Mouse (Mus musculus): ENCODE results near the gene Akap6. TPM values are rescaled to one million over a fixed set of nuclear protein-coding genes. Genes with fewer than 3 reads are reported as not detected.

The Akap6 gene
- polyA plus RNA-seq, 1 experiment from 2014 or later: 15.3 TPM

DNA sequence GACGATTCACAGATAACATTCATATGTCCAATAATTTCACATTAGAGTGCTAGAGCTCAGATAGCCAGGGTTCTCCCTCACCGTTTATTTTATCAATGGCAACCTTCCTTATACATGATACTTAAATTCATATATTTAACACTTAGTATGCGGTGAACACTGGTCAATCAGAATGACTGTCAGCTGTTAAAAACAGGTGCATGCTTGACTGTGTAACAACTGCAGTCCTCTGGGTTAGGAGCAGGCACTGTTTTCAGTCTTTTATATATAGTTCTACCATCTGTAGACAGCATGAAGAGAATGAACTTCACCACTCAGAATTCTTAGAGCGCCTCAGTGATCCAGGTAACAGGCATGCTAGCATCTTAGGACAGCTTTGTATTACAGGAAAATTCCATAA, 158.1 kb downstream of the Akap6 start:
- Histone ChIP-seq H3K36me3 (ENCODE audit: poor library complexity, severe bottlenecking) (no peaks in the 10 kb centered on the region), H3K4me2 (no peak overlapping the region), H3K9me3 (replicated peaks) (no peaks in the 10 kb centered on the region), H3K27ac (no peak overlapping the region), H3K4me3 (no peak overlapping the region), H3K27me3 (no peaks in the 10 kb centered on the region), H3K4me1 (0 out of 2 replicates have a peak, but pooled peaks cover 5% of the 10 kb centered on the region), H3K9ac (no peak overlapping the region)
- no peak for ATAC-seq
- 93% methylated on average over 4 of the region's 4 CpGs for WGBS

DNA sequence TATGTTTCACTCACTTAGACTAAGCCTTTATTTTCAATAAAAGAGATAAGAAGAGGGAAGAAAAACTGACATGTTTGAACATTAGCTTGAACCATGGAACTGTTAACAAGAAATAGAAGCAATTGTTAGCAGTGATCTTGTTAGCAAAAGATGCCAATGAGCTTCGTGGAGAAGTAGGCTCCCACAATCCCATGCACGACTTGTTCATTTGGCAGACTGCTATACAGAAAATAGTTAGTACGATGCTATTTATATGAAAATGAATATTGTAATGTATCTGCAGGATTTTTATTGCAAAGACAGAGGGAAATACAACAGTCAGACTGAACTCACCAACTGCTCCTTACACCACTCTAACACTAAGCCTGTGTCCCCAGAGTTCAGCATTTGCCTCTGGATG, 162.7 kb downstream of the Akap6 start:
- WGBS: 74% methylated on average over 3 of the region's 3 CpGs
- no peak overlapping the region for H3K4me3 ChIP-seq
- H3K27ac ChIP-seq: no peak overlapping the region
- H3K36me3 ChIP-seq (ENCODE audit: poor library complexity, severe bottlenecking): peaks cover 4% of the 10 kb centered on the region; the same call in 1 of the 2 replicates
- no peak overlapping the region for H3K4me2 ChIP-seq
- no peak overlapping the region for H3K9ac ChIP-seq
- H3K4me1 ChIP-seq: no peaks in the 10 kb centered on the region
- no peaks in the 10 kb centered on the region for H3K27me3 ChIP-seq
- no peak for ATAC-seq
- peaks cover 6% of the 10 kb centered on the region; the same call in 1 of the 2 replicates for H3K9me3 ChIP-seq (replicated peaks)

DNA sequence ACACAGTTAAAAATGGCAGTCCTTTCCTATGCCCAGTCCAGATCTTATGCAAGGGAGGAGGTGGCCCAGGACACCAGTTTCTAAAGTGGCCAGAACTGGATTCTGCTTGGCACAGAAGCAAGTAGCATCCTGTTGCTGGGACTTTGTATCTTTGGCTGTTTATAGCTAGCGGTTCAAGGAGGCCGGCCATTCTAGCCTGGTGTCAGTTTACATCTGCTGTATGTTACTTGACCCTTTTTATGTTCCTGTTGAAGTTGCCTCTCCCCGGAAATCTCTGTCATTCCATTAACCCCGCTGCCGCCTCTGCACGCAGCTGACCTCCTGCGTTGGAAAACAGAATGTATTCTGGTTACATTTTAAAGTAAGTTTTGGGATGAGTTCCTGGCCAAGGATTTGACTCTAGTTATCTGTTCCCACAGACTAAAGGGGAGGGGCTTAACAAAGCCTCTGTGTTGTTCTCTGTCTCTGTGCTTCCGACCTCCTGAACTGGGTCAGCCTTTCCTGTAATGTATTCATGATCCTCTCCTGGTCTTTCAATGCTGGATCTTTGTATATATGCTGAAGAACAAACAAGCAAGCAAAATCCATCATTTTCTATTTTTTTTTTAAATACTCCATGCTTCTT, 168.9 kb downstream of the Akap6 start:
- no peak for ATAC-seq
- no peaks in the 10 kb centered on the region for H3K27me3 ChIP-seq
- WGBS: 57% methylated on average over 8 of the region's 8 CpGs

DNA sequence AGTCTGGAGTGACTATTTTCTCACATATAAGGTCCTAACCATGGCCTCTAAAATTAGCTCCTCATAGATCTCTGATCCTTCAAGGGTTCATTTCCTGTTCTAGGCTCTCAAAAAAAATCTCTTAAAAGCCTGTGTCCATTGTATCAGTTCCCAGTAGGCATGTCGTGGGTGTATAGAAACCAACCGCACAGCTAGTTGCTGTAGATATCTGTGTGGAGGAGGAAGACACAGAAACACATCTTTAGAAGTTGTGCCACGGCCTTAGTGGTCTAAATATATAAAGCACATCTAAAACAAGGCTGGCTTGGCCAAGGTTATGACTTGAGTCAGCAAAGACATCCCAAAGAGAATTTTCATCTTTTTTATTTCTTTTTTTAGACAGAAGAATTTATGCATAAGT, 172.4 kb downstream of the Akap6 start:
- H3K27ac ChIP-seq: no peak overlapping the region
- H3K9me3 ChIP-seq (replicated peaks): no peaks in the 10 kb centered on the region
- H3K9ac ChIP-seq: no peak overlapping the region
- WGBS: 91% methylated on average over 3 of the region's 3 CpGs
- ATAC-seq: no peak
- H3K4me3 ChIP-seq: no peak overlapping the region
- no peaks in the 10 kb centered on the region for H3K36me3 ChIP-seq (ENCODE audit: poor library complexity, severe bottlenecking)
- no peaks in the 10 kb centered on the region for H3K27me3 ChIP-seq
- H3K4me2 ChIP-seq: no peak overlapping the region
- peaks cover 14% of the 10 kb centered on the region; the same call in 1 of the 2 replicates for H3K4me1 ChIP-seq

More for the DNA sequence above, 168.9 kb downstream of the Akap6 start:
- H3K4me2 ChIP-seq: no peak overlapping the region
- H3K9ac ChIP-seq: no peak overlapping the region
- H3K4me3 ChIP-seq: no peak overlapping the region
- 0 out of 2 replicates have a peak, but pooled peaks cover 2% of the 10 kb centered on the region for H3K4me1 ChIP-seq
- no peak overlapping the region for H3K27ac ChIP-seq
- peaks cover 4% of the 10 kb centered on the region; the same call in 1 of the 2 replicates for H3K36me3 ChIP-seq (ENCODE audit: poor library complexity, severe bottlenecking)
- peaks cover 6% of the 10 kb centered on the region; the same call in 1 of the 2 replicates for H3K9me3 ChIP-seq (replicated peaks)

DNA sequence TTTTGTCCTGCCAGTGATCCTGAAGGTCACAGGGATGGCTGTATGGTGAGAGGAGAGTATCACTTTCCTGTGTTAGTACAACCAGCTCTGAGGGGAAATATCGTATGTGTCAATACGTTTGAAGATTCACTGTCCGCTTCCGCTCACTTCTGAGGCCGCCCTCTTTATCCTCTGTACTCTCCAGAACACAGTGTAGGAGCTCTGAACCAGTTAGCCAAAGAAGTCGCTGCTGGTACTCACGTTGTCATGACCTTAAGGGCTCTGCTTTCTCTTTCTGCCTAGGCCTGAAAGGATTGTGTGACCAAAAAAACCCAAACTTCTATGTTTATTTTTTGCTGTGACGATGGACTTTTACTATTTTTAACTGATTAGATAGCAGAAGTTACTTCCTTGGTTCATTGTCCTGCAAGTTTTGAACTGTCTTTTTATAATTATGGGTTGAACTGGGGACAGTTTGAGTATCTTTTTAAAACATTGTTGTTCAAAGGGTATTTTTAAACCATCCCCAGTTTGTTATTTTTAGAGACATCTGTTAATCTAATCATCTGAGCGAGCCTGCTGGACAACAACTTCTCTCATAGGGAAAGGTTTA, 175.2 kb downstream of the Akap6 start:
- ATAC-seq: no peak
- no peaks in the 10 kb centered on the region for H3K27me3 ChIP-seq
- peaks cover 17% of the 10 kb centered on the region; the same call in 1 of the 2 replicates for H3K4me1 ChIP-seq
- no peaks in the 10 kb centered on the region for H3K36me3 ChIP-seq (ENCODE audit: poor library complexity, severe bottlenecking)
- H3K27ac ChIP-seq: no peak overlapping the region
- no peak overlapping the region for H3K4me3 ChIP-seq
- 93% methylated on average over 9 of the region's 9 CpGs for WGBS
- no peak overlapping the region for H3K4me2 ChIP-seq
- no peak overlapping the region for H3K9ac ChIP-seq
- H3K9me3 ChIP-seq (replicated peaks): no peaks in the 10 kb centered on the region

DNA sequence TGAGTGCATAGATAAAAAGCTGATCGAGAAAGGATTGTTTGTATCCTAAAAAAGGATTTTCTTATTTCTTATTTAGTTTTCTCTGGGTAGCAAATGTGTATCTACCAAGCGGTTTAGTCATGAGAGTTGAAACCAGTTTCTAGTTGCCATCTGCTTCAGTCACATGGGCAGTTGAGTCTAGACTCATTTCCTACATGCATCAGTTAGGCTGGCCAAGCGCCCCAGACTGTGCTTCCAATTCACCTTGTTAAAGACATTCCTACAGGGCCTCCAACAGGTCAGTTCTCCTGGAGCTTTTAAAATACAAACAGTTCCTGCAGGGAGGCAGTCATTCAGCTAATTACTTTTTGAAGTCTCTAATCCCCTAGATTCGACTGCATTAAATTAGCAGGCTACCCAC, 176.9 kb downstream of the Akap6 start:
- Histone ChIP-seq H3K27ac (no peak overlapping the region), H3K9me3 (replicated peaks) (no peaks in the 10 kb centered on the region), H3K9ac (no peak overlapping the region), H3K4me1 (peaks cover 18% of the 10 kb centered on the region; the same call in 1 of the 2 replicates), H3K27me3 (no peaks in the 10 kb centered on the region), H3K36me3 (ENCODE audit: poor library complexity, severe bottlenecking) (peaks cover 6% of the 10 kb centered on the region), H3K4me3 (no peak overlapping the region), H3K4me2 (no peak overlapping the region)
- 32% methylated on average over 4 of the region's 4 CpGs for WGBS
- no peak for ATAC-seq

DNA sequence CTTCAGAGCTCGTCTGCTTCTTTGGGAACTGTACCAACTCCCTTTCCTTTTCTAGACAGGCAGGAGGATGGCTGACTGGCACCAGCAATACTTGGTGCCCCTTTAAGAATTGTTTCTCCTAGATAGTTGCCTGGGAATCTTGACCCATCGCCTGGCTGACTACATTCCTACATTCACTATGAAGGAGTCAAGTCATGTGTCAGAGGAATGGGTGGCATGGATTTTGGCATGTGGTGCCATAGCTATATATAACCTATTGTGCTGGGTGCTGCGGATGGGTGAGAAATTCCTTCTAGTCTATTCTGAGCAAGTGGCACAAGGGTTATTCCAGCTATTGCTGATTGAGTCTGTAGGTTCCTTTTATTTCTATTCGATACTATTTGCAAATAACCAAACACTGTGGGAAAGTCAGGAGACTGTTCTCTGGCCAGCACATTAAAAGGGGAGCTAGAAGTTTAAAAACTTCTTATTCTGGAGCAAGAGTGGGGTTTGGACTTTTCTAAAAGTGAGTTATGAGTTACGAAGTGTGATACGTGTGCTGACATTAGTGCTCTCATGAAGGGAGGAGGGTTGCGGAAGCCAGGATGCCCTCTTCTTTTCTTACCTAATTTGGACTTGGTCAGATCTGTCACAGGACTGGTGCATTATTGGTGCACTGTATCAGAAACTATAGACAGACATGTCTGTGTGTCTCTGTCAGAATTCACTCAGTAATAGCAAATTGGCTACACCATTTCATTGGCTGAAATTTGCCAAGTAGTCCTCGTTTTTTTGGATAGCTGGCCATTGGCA, 178.0 kb downstream of the Akap6 start:
- Histone ChIP-seq H3K9ac (no peak overlapping the region), H3K4me2 (no peak overlapping the region)
- WGBS: 79% methylated on average over 8 of the region's 8 CpGs

DNA sequence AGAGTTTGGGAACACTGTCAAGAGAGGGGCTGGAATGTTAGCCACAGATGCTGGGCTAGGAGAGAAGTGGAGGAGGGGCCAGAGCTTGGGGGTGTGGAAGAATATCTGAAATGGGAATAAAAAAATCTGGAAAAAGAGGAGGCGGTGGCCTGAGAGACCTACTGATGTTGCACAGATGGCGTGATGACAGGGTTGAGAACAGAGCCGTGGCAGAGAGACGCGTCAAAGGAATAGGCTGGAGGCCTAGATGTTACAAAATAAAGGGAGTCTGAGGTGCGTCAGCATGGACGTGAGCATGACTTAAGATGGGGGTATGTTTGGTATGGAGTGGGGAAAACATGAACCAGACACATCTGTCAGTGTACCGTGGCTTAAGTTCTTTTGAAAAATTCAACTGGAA, 180.1 kb downstream of the Akap6 start:
- no peak overlapping the region for H3K27ac ChIP-seq
- H3K9me3 ChIP-seq (replicated peaks): no peaks in the 10 kb centered on the region
- ATAC-seq: no peak
- H3K4me1 ChIP-seq: peaks cover 18% of the 10 kb centered on the region; the same call in 1 of the 2 replicates
- H3K4me3 ChIP-seq: no peak overlapping the region
- H3K36me3 ChIP-seq (ENCODE audit: poor library complexity, severe bottlenecking): peaks cover 11% of the 10 kb centered on the region
- H3K27me3 ChIP-seq: no peaks in the 10 kb centered on the region
- 94% methylated on average over 8 of the region's 8 CpGs for whole genome bisulfite sequencing
- H3K9ac ChIP-seq: no peak overlapping the region
- no peak overlapping the region for H3K4me2 ChIP-seq

More for the DNA sequence above, 178.0 kb downstream of the Akap6 start:
- no peaks in the 10 kb centered on the region for H3K9me3 ChIP-seq (replicated peaks)
- H3K4me1 ChIP-seq: peaks cover 18% of the 10 kb centered on the region; the same call in 1 of the 2 replicates
- no peaks in the 10 kb centered on the region for H3K27me3 ChIP-seq
- no peak overlapping the region for H3K27ac ChIP-seq
- ATAC-seq: no peak
- peaks cover 11% of the 10 kb centered on the region for H3K36me3 ChIP-seq (ENCODE audit: poor library complexity, severe bottlenecking)
- no peak overlapping the region for H3K4me3 ChIP-seq

DNA sequence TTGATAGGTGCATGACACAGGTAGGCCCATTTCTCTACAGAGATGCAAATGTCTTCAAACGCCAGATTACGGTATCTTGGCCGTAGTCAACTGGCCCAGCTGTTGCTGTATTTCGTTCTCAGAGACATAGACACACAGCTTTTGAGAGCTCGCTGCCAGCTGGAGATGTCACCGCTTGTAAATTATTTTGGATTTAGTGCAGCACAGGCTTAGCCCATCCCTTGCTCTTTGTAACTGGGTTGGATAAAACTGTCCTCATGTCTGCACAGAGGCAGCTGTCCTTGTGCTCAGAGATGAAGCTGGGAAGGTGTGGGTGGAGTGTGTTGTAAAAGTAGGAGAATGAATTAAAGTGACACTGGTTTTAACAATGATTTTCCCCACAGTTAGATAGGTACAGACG, 193.3 kb downstream of the Akap6 start:
- Histone ChIP-seq H3K4me2 (no peak overlapping the region), H3K27me3 (no peaks in the 10 kb centered on the region), H3K4me3 (no peak overlapping the region), H3K36me3 (ENCODE audit: poor library complexity, severe bottlenecking) (peaks cover 7% of the 10 kb centered on the region), H3K4me1 (peaks cover 2% of the 10 kb centered on the region; the same call in 1 of the 2 replicates), H3K27ac (no peak overlapping the region), H3K9ac (no peak overlapping the region), H3K9me3 (replicated peaks) (no peaks in the 10 kb centered on the region)
- ATAC-seq: no peak
- 93% methylated on average over 7 of the region's 7 CpGs for WGBS

DNA sequence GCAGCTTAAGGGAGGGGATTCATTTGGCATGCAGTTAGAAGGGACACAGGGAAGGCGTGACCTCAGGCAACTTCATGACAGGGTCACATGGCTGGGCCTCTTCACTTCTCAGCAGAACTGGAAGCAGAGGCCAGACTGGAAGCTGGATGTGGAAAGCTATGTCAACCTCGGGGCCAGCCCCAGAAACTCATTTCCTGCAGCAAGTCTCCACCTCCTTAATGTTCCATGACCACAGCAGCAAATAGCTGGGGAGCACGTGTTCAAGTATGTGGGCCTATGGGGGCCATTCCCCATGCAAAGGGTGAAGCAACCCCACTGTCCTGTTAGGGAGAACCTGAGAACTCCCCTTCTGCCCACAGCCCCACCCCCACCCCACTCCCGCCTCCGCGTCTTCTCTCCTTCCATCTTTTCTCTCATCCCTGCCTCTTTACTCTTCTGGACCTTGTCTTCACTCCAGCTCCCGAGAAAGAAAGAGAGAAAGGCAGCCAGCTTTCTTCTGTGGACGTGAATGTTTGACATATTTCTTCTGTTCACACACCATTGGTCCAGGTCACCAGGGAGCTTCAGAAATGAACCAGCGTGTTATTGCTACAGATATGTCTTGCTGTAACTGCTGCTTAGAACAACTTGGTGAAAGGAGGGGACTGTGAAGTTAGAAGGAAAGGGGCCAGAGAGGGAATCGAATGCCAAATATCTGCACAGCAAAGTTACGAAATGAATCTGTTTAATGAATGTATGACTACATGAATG, 194.6 kb downstream of the Akap6 start:
- Histone ChIP-seq H3K4me2 (no peak overlapping the region), H3K4me3 (no peak overlapping the region), H3K4me1 (peaks cover 2% of the 10 kb centered on the region; the same call in 1 of the 2 replicates), H3K27me3 (no peaks in the 10 kb centered on the region), H3K9me3 (replicated peaks) (no peaks in the 10 kb centered on the region), H3K9ac (no peak overlapping the region), H3K27ac (no peak overlapping the region), H3K36me3 (ENCODE audit: poor library complexity, severe bottlenecking) (no peaks in the 10 kb centered on the region)
- WGBS: 88% methylated on average over 11 of the region's 11 CpGs
- no peak for ATAC-seq

DNA sequence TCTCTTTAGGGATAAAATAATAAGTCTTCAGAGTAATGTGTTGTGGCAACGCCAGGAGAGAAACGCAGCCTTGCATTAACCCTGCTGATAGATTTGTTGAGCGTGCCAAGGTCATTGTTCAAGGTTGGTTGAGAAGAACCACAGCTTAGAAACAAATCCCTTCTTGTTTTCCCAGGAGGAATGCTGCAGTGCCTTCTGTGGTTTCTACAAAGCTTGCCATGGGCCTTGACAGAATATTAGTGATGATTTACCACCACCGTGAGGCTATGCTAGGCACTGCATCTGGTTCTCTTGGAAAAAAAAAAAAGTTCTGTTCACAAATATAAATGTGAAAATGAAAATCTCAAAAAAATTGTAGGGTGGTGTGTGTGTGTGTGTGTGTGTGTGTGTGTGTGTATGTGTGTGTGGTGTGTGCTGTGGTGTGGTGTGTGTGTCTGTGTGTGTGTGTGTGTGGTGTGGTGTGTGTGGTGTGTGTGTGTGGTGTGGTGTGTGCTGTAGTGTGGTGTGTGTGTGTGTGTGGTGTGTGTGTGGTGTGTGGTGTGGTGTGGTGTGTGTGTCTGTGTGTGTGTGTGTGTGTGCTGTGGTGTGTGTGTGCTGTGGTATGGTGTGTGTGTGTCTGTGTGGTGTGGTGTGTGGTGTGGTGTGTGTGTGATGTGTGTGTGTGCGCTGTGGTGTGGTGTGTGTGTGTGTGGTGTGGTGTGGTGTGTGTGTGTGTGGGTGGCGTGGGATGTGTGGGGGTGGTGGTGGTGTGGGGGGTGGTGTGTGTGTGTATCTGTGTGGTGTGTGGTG, 196.7 kb downstream of the Akap6 start:
- Histone ChIP-seq H3K4me1 (peaks cover 2% of the 10 kb centered on the region; the same call in 1 of the 2 replicates), H3K36me3 (ENCODE audit: poor library complexity, severe bottlenecking) (no peaks in the 10 kb centered on the region), H3K4me3 (no peak overlapping the region), H3K9me3 (replicated peaks) (no peaks in the 10 kb centered on the region), H3K27ac (no peak overlapping the region), H3K9ac (no peak overlapping the region), H3K4me2 (no peak overlapping the region), H3K27me3 (no peaks in the 10 kb centered on the region)
- peak; percentile 82 for ATAC-seq
- 28% methylated on average over 5 of the region's 6 CpGs for WGBS

All from forebrain, embryonic 13.5 days (tissue).